Mouse (Mus musculus): ENCODE measurements around the gene Myd88. TPM values are rescaled to one million over a fixed set of nuclear protein-coding genes. Genes with fewer than 3 reads are reported as not detected.
A peak's percentile ranks its signal among the peaks of the same experiment; 100 is the strongest.

The Myd88 gene
- polyA plus RNA-seq, 2 experiments from 2014 or later, result 75.2 to 83.3 TPM

DNA sequence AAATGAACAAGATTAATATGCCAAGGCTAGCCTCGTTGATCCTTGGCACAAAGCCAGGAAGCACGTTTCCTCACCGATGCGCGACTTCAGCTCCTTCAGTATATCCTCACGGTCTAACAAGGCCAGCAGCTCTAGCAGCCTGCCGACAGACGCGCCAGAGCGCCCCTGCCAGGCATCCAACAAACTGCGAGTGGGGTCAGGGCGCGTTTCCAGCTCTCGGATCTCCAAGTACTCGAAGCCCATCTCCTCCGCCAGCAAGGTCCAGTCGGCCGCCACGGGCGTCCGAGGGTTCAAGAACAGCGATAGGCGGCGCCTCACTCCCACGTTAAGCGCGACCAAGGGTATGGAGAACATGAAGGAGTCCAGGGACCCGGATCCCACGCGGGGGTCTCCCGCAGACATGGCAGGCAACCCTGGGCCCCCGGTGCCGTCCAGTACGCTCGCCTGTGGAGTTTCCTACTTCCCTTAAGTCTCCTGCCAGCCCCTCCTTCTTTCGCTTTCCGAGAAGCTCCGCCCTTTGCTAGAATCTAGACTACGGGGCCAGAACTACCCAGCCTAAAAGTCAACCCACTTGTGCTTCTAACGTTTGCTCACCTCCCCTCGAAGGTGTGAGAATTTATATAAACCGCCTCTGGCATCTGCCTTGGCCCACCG is 1.5 kb downstream of the Myd88 start, which contains the start of gene Acaa1a:
Acaa1a (plus strand) TSS at position 119 of the 654 bp plus-strand sequence.
- peak; percentile 50 for ATAC-seq

GRCm38 (mm10) chr9:119339106-119339505 is 2.1 kb downstream of the Myd88 start:
- no peak for ATAC-seq

DNA sequence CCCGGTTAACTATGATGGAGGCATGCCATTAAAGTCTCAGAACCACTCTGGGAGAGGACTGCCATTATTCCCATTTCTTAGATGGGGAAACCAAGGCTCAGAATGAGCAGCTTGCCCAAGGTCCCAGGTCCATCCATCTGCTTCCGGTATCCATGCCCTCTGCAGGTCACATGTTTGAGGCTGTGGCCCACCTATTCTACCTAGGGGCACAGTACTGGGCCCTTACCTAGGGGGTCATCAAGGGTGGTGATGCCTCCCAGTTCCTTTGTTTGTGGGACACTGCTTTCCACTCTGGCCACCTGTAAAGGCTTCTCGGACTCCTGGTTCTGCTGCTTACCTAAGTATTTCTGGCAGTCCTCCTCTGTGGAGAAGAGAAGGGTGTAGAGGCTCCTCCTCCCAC is 2.9 kb downstream of the Myd88 start:
- no peak for ATAC-seq

DNA sequence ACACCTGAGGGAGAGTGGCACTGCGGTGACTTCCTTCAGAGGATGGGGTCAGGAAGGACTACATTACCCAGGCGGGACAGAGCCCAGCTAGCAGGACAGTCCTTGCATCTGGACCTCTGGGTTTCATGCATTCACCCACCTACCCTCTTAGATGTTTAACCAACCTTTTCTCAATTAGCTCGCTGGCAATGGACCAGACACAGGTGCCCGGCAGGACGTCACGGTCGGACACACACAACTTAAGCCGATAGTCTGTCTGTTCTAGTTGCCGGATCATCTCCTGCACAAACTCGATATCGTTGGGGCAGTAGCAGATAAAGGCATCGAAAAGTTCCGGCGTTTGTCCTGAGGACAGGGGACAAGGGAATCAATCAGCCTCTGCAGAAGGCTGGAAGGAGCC is 3.4 kb downstream of the Myd88 start:
- no peak for ATAC-seq

DNA sequence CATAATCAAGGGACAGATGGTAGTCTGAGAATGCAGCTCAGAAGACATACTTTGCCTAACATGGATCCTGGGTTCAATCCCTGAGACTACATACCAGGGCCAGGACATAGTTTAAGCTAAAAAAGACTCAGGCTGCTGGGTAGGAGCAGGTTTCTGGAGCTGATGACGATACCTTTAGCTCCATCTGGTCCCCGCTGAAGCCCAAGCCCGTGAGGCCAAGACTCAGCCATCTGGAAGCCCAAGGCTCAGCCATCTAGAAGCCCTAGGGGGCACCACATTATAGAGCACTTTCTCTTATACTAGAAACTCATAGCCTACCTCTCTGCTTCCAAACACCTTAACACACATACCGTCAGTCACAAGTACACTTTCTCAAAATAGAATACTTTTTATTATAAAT is 5.6 kb downstream of the Myd88 start:
- ATAC-seq, result no peak

DNA sequence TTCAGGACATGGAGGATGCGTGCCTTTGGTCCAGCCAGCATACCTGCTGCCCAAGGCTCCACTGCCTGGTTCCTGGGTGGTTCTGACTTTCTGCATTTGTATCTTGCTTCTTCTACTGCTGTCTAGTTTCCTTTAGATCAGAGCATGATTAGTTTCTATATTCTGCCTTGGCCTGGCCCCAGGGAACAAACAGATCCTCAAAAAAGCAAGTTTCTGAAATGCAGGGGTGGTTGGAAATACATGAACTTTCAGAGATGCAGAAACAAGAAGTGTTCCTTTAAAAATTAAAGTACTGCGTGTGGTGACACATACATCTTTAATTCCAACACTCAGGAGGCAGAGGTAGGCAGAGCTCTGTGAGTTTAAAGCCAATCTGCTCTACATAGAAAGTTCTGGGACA is 6.4 kb downstream of the Myd88 start:
- no peak for ATAC-seq

GRCm38 (mm10) chr9:119334324-119334723 is 6.9 kb downstream of the Myd88 start:
- peak; percentile 70 for ATAC-seq

DNA sequence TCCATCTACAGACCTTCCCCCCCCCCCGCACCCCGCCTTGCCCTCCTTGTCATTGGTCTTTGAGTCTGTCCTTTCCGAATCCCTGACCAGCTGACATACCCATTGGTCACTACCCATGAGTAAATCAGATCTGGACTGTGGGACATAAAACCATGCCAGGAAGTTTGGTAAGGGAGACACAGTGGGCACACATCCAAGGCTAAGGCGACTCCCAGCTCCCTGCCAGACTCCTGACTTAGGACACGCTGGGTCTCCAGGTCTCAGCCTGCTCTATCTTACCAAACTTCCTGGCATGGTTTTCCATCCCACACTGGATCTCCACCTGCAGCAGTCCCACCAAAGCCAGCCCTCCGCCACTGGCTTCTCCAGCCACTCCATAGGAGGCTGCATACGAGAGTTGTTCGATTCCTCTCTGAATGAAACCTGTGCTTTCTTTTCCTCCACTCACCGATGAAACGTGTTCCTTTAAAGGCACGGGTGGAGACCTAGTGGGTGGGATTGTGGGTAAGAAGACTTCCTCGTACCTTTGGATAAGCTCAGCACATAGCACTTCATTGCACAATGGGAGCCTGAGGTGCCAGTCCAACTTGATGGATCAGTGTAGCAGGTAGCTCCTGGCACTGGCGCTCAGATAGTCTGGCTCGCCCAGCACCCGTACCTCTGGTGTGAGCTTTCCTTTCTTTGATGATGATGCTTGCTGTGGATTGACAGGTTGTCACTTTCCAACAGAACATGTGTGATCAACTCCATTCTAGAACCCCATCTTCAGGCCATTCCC is 10.8 kb downstream of the Myd88 start:
- no peak for ATAC-seq

DNA sequence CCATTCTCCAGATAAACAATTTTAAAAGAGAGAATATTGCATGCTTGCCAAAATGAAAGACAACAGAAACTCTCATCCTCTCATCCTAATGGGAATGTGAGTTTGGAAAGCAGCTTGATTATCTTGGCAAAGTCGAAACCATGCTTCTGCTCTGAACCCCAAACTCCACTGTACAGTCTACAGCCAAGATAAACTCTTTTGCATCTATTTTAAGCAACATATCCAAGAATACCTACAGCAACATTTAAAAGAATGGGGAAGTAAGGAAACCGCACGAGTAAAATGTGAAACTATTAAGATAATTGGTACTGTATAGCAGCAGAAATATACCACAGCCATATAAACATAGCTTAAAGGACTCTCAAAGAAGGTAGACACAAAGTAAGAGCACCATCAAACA is 12.7 kb downstream of the Myd88 start:
- ATAC-seq, result no peak

DNA sequence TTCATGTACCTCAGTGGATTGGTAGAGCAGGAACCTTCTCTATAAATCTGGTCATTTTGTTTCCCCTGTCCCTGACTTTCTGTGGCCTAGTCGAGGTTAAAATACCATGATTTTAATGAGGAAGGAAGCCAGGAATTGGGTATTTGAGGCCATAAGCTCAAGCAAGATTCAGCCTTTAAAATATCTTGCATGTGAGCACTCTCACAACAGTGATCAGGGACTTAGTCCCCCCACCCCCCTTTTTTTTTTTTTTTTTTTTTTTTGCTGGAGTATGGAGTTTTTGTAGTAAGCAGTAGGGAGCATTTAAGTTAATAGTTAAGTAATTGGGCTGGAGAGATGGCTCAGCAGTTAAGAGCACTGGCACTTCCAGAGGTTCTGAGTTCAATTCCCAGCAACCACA is 17.1 kb downstream of the Myd88 start:
- no peak for ATAC-seq

GRCm38 (mm10) chr9:119323260-119323645 is 18.0 kb downstream of the Myd88 start:
- ATAC-seq, result no peak

GRCm38 (mm10) chr9:119322289-119323259 is 18.6 kb downstream of the Myd88 start, which contains the start of gene Oxsr1:
Gene Oxsr1, minus strand, starts transcription at chr9:119322427.
- ATAC-seq, result peak; percentile 94

DNA sequence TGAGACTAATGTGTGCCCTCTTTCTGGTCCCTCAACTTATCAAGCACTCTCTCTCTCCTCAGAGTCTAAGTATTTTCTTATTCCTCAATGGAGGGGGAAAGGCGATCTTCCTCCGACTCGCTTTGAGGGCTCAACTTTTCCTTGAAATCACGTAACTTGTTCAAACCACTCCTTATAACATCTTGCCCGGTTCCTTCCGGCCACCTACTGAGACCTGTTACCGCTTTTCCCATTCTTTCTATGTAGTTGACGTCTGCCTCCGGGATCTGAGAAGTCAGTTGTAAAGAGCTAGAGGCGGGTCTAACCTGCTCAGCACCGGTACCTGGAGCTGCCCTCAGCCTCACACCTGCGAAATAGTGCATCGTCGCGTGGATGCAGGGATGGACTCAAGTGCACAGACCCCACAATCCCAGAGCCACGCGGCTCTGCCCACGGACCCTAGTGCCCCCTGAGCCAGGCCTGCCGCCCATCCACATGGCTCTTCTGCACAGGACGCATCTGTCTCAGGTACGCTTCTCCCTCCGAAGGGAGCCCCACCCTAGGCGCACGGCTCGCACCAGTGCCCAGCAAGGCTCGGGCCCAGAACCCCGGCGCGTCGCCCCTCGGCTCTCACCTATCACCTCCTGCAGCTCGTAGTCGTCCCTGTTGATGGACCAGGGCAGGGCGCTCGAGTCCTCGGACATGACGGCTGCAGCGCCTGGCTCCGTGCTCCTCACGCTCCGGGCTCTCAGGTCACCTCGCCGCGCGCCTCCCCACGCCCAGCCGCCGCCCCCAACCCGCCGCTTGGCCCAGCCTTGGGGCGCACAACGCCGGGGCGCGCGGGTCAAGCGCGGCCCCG is 19.6 kb downstream of the Myd88 start:
- ATAC-seq, result no peak

DNA sequence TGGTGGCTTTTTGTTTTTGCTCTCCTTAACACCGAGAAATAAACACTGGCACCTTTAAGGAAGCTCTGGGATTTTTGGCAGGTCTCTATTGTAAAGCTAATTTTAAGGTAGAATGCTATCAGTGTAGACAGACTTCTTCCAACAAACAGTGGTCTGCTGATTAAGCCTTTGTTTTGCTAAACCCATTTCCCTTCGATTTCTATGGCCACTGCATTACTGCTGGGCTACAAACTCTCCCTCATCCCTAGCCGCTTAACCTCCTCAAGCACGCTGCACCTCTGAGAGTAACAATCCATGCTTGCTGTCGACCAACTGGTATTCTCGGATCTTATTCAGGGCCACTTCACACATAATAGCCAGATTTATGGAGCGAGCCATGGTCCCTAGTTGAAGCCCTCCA is 20.3 kb downstream of the Myd88 start:
- ATAC-seq, result no peak

DNA sequence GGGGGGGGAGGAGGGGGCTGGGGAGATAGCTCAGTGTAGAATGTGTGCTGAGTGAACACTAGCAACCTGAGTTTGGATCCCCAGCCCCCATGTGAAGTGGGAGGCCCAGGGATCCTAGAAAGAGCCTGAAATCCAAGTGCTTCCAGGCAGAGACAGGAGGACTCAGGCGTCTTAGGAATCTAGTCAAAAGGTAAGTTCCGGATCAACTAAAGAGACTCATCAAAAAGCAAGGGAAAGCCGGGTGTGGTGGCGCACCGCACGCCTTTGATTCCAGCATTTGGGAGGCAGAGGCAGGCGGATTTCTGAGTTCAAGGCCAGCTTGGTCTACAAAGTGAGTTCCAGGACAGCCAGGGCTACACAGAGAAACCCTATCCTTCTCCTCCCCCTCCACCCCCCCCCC is 20.8 kb downstream of the Myd88 start:
- no peak for ATAC-seq

GRCm38 (mm10) chr9:119318891-119319290 is 22.3 kb downstream of the Myd88 start:
- ATAC-seq, result no peak

GRCm38 (mm10) chr9:119313096-119313495 is 28.1 kb downstream of the Myd88 start:
- no peak for ATAC-seq

DNA sequence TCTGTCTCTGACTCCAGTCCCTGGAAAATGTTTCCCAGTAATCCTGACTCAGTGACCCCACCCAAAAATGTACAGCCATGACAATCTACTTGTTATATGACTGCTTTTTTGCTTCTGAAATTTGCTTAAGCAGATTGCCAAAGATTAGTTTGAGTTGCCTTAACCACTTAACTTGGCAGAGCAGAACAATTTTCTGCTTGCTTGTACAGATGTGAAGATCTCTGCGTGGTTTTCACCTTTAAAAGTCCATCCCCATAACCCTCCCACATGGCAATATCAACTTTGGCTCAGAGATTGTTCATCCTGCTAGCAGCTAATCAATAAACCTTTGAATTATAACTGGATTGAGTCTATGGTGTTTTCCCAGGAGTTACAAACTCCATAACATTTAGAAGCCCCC is 32.1 kb downstream of the Myd88 start:
- ATAC-seq, result no peak

- no peak for ATAC-seq
These were observed 35.3 kb downstream of the Myd88 start for GRCm38 (mm10) chr9:119305863-119306262.

DNA sequence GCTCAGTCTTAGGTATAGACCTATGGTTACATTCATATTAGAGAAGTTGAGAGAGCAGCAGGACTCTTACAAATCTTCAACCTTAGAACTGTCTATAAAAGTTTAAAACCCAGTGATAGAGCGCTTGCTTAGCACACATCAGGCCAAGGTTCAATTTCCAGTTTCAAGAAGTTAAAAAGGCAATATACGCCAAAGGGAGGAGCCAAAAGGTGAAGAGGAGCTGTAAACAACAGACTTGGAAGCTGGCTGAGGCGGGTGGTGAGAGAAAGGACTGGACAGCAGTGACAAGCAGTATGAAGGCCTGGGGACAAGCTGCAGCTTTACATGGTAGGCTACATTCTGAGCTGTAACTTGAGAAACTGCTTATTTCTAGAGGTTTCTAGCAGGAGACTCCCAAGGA is 42.6 kb downstream of the Myd88 start:
- no peak for ATAC-seq

DNA sequence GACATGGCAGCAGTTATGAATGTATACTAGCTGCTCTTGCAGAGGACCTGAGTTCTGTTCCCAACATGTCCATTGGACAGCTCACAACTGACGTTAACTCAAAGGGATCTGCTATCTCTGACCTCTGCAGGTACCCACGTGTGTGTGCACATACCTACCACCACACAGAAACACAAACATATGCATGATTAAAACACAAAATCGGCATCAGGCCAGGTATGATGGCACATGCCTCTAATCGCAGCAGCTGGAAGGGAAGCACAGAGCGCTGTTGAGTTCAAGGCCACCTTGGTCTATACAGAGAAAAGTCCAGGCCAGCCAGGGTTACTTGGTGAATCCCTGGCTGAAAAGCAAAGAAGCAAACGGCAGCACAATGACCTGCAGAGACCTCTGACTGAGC is 43.5 kb downstream of the Myd88 start:
- no peak for ATAC-seq

- no peak for ATAC-seq
These were observed 50.4 kb downstream of the Myd88 start for GRCm38 (mm10) chr9:119290791-119291190.
